20 mouse cellular contexts compared by ENCODE assay signal in genomic region chr11:69472687-69473086, GRCm38 (mm10). TPM values are rescaled to one million over a fixed set of nuclear protein-coding genes. Genes with fewer than 3 reads are reported as not detected.
DNase-seq lines count a peak whose midpoint lies in the region; ATAC-seq and TF ChIP-seq lines count a peak whose summit lies in the region.
"Had no signal": no experiment of that assay in that cellular context is flagged by ENCODE, and none has a peak within 500 bp of the region (broad histone marks: within the 10 kb centered on the region; RNA-seq: fewer than 3 reads in every experiment).

No protein-coding gene starts in this region.

- ATAC-seq in CD4-positive, CD25-positive, alpha-beta regulatory T cell, adult 4 months = peak; percentile 65
- ATAC-seq in granulocyte monocyte progenitor cell, adult 5-6 weeks (replicated peaks; ENCODE audit: poor library complexity, severe bottlenecking) = peak; percentile 27; the same call in 1 of the 2 replicates
- ATAC-seq in megakaryocyte-erythroid progenitor cell, adult 5-6 weeks (replicated peaks; ENCODE audit: low FRiP score, low TSS enrichment, poor library complexity, severe bottlenecking) = no peak
- ATAC-seq: liver, postnatal 0 days had no signal

- TF ChIP-seq CTCF in layer of hippocampus, adult 2 months (conservative IDR thresholded peaks at IDR 0.05) = no peak

- WGBS in large intestine, adult 2 months = 24% methylated on average over 5 of the region's 5 CpGs

- no peak overlapping the region for H3K4me3 ChIP-seq in layer of hippocampus, adult 2 months
- H3K4me3 ChIP-seq: forebrain, embryonic 12.5 days; heart, embryonic 15.5 days; kidney, embryonic 15.5 days; midbrain, embryonic 12.5 days had no signal

- H3K27ac ChIP-seq in layer of hippocampus, adult 2 months = no peak overlapping the region
- H3K27ac ChIP-seq: forebrain, embryonic 12.5 days; heart, embryonic 15.5 days; kidney, embryonic 15.5 days; midbrain, embryonic 12.5 days had no signal

- peak; percentile 87 for DNase-seq in 416B (ENCODE audit: low read depth)
- peak; percentile 36 for DNase-seq in large intestine, adult 2 months (ENCODE audit: low read depth, low spot score)
- no peak for DNase-seq in frontal cortex, postnatal 25 days (ENCODE audit: low spot score in 2 of 2)
- DNase-seq in layer of hippocampus, adult 2 months (ENCODE audit: low spot score in 2 of 2) = no peak
- DNase-seq in heart, adult 11 months = no peak
- DNase-seq: cerebellum, adult 9-11 months; heart, adult 18-20 months; heart, postnatal 4 days; left cerebral cortex, postnatal 4 days; liver; liver, postnatal 0 days; retina, postnatal 1 day; thymus, postnatal 25 days had no signal

RNA-seq across cellular contexts. Expression of gene Kdm6b, which starts 59.2 kb away (rescaled TPM):
- polyA plus RNA-seq in CD4-positive, CD25-positive, alpha-beta regulatory T cell, adult 4 months (2017; shearing (Covaris generic)) = 10 to 100 TPM; 30.7 to 32.6 TPM
- 12.1 and 14.4 TPM in 2 replicates for total RNA-seq in granulocyte monocyte progenitor cell, adult 5-6 weeks (2014; fragmentation: Nextera tagmentation)
- 0.99 and 2.8 TPM in 2 replicates for total RNA-seq in granulocyte monocyte progenitor cell, adult 5-6 weeks (2017)
- 7.5 and 11.2 TPM in 2 replicates for polyA plus RNA-seq in large intestine, adult 2 months (2012; rRNA removed)
- total RNA-seq in megakaryocyte-erythroid progenitor cell, adult 5-6 weeks (2014; fragmentation: Nextera tagmentation) = 19.3 and 22.1 TPM in 2 replicates
- total RNA-seq in megakaryocyte-erythroid progenitor cell, adult 5-6 weeks (2017) = 1.6 and 2.7 TPM in 2 replicates
- 10 to 100 TPM; 34.3 to 40.9 TPM for total RNA-seq in layer of hippocampus, adult 2 months (2021)

Comparison
In these comparisons a context has a peak if more than half of its experiments do, and no peak if none do; other contexts are left out.
1. DNase-seq: peak in 416B (single experiment) and large intestine, adult 2 months (single experiment); none in frontal cortex, postnatal 25 days (0 of 2), layer of hippocampus, adult 2 months (0 of 2) and heart, adult 11 months (single experiment).